Mouse (Mus musculus): Measurements from ENCODE around the gene Slc25a48. TPM values are rescaled to one million over a fixed set of nuclear protein-coding genes. Genes with fewer than 3 reads are reported as not detected.

Gene Slc25a48
- polyA plus RNA-seq, 1 experiment from 2014 or later: not detected

DNA sequence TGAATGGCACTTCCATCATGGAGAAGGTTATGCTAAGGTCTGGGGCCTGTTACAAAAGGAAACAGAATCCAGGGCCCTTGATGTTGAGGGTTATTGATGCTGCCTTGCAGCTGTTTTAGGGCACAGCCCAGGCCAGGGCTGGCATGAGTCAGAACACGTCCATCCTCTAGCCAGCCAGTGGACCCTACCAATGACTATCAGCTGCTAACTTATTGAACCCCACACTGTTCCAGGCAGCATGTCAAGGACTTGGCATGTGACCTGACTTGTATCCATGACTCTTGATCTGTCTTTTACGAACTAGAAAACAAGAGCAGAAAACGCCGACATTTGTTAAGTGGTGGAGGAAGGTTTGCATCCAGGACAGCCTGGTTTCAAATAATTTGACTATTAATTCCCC lies 24.6 kb downstream of the Slc25a48 start:
- Histone ChIP-seq H3K27me3 (replicated peaks) (no peaks in the 10 kb centered on the region), H3K4me1 (no peaks in the 10 kb centered on the region), H3K4me3 (no peak overlapping the region), H3K9me3 (no peaks in the 10 kb centered on the region), H3K36me3 (no peaks in the 10 kb centered on the region), H3K27ac (no peak overlapping the region), H3K4me2 (replicated peaks) (no peak overlapping the region), H3K9ac (no peak overlapping the region)
- WGBS: 86% methylated on average over 4 of the region's 4 CpGs
- ATAC-seq (ENCODE audit: low FRiP score, low read depth): no peak

GRCm38 (mm10) chr13:56463261-56463660 lies 25.1 kb downstream of the Slc25a48 start:
- Histone ChIP-seq H3K4me3 (no peak overlapping the region), H3K4me1 (no peaks in the 10 kb centered on the region), H3K36me3 (no peaks in the 10 kb centered on the region), H3K9me3 (no peaks in the 10 kb centered on the region), H3K9ac (no peak overlapping the region), H3K27ac (no peak overlapping the region), H3K4me2 (replicated peaks) (no peak overlapping the region), H3K27me3 (replicated peaks) (no peaks in the 10 kb centered on the region)
- WGBS: 91% methylated on average over 7 of the region's 7 CpGs
- ATAC-seq (ENCODE audit: low FRiP score, low read depth): no peak

DNA sequence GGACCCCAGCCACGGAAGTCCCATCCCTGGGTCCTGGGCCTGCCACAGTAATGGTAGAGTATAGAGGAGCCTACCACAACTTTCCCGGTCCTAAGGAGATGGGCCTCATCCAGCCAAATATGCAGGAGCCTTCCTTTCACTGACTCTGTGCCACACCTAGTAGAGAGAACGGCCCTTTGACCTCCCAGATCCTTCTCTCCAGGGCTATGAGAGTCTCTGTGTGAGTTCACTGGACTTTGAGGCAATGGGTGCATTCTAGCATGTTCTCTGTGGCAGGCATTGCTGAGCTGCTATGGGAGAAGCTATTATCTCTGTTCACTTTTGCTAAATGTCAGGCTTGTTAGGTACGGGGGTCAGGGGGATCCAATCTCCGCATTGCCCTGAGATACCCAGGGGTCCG lies 25.6 kb downstream of the Slc25a48 start:
- Histone ChIP-seq H3K4me2 (replicated peaks) (no peak overlapping the region), H3K9me3 (no peaks in the 10 kb centered on the region), H3K4me1 (no peaks in the 10 kb centered on the region), H3K27ac (no peak overlapping the region), H3K9ac (no peak overlapping the region), H3K4me3 (no peak overlapping the region), H3K36me3 (no peaks in the 10 kb centered on the region), H3K27me3 (replicated peaks) (no peaks in the 10 kb centered on the region)
- 61% methylated on average over 6 of the region's 6 CpGs for WGBS
- ATAC-seq (ENCODE audit: low FRiP score, low read depth): no peak

DNA sequence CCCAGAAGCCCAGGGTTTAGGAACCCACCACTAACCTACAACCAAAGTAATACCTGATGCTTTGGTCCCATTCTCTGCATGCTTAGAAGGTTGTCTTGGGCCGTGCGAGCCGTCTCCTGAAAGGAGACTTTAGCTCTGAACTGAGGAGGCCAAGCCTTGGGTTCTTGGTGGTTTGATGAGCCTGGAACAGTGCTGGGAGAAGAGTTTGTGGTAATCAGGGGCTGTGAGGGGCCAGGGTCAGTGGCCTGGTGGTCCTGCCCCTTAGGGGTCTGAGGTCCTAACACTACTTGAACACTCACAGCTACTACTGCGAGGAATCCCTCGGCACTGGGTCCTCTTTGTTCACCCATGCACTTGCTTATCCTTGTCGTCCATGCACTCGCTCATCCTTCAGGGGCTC lies 29.6 kb downstream of the Slc25a48 start:
- Histone ChIP-seq H3K27me3 (replicated peaks) (no peaks in the 10 kb centered on the region), H3K4me1 (no peaks in the 10 kb centered on the region), H3K9ac (no peak overlapping the region), H3K4me2 (replicated peaks) (no peak overlapping the region), H3K36me3 (no peaks in the 10 kb centered on the region), H3K9me3 (no peaks in the 10 kb centered on the region), H3K4me3 (no peak overlapping the region), H3K27ac (no peak overlapping the region)
- no peak for ATAC-seq (ENCODE audit: low FRiP score, low read depth)
- WGBS: 94% methylated on average over 7 of the region's 7 CpGs

DNA sequence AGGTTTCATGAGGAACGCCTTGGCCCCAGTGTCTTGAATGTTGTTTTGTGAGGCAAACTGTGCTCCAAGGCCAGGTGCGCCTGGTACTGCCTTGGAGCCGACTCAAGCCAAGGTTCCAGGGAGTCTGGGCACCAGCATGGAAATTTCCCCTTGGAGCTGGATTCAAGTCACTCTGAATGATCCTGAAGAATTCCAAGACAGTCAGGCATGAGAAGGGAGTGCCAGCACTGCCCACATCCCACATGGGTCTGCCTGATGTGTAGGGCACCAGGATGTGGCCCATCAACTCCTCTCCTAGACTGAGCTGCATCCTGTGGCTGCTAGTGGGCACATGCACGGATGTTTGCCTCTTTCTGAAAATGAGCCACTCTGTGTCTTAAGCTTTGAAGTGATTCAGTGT lies 30.4 kb downstream of the Slc25a48 start:
- 90% methylated on average over 4 of the region's 4 CpGs for WGBS
- H3K4me2 ChIP-seq (replicated peaks): no peak overlapping the region
- no peak overlapping the region for H3K27ac ChIP-seq
- H3K9ac ChIP-seq: no peak overlapping the region
- no peak for ATAC-seq (ENCODE audit: low FRiP score, low read depth)
- H3K27me3 ChIP-seq (replicated peaks): no peaks in the 10 kb centered on the region
- H3K4me1 ChIP-seq: no peaks in the 10 kb centered on the region
- H3K9me3 ChIP-seq: no peaks in the 10 kb centered on the region
- H3K36me3 ChIP-seq: no peaks in the 10 kb centered on the region
- no peak overlapping the region for H3K4me3 ChIP-seq

- Histone ChIP-seq H3K27me3 (replicated peaks) (no peaks in the 10 kb centered on the region), H3K4me2 (replicated peaks) (no peak overlapping the region), H3K4me3 (no peak overlapping the region), H3K4me1 (no peaks in the 10 kb centered on the region), H3K27ac (no peak overlapping the region), H3K36me3 (no peaks in the 10 kb centered on the region), H3K9me3 (no peaks in the 10 kb centered on the region), H3K9ac (no peak overlapping the region)
- WGBS: 85% methylated on average over 6 of the region's 6 CpGs
- ATAC-seq (ENCODE audit: low FRiP score, low read depth): no peak
These were observed 33.1 kb downstream of the Slc25a48 start for GRCm38 (mm10) chr13:56471211-56471610.

DNA sequence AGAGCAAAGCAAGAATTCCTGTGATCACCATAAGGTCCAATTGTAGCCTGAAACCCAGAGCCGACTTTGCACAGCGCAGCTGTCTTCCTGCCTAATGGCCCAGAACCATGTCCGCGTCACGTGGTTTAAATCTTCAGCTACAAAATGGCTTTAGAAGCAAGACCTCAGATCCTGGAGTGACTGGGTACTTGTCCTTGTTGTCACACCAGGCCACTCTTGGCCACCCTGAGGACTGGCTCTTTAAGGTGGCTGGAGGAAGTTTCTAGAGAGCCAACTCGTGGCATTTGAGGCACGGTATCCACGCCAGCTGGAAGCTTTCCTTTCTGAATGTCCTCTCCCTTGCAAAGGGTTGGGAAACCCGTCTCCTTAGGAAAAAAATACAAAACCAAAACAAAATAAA lies 33.8 kb downstream of the Slc25a48 start:
- no peaks in the 10 kb centered on the region for H3K36me3 ChIP-seq
- ATAC-seq (ENCODE audit: low FRiP score, low read depth): no peak
- 62% methylated on average over 9 of the region's 9 CpGs for WGBS

DNA sequence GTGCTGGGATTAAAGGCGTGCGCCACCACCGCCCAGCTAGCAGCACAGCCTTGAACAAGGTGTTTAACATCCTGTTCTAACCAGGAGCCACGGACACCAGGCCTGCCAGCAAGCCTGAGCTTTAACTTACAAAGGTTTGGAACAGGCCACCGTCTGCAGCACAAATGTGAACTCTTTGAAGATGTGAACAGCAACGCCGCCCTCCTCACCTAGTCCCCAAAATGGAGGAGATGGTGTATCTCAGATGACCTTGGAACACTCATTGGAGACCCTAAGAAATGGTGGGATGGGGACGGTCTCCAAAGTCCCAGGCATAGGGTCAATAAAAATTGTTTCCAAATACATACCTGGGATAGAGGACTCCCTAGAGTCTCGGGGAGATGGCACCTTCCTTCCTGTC lies 34.5 kb downstream of the Slc25a48 start:
- H3K9me3 ChIP-seq: no peaks in the 10 kb centered on the region
- H3K4me1 ChIP-seq: no peaks in the 10 kb centered on the region
- no peak overlapping the region for H3K4me3 ChIP-seq
- ATAC-seq (ENCODE audit: low FRiP score, low read depth): no peak
- no peaks in the 10 kb centered on the region for H3K36me3 ChIP-seq
- WGBS: 96% methylated on average over 9 of the region's 9 CpGs
- no peak overlapping the region for H3K9ac ChIP-seq
- no peak overlapping the region for H3K4me2 ChIP-seq (replicated peaks)
- H3K27ac ChIP-seq: no peak overlapping the region
- H3K27me3 ChIP-seq (replicated peaks): no peaks in the 10 kb centered on the region

More for the DNA sequence above, 33.8 kb downstream of the Slc25a48 start:
- H3K4me2 ChIP-seq (replicated peaks): no peak overlapping the region
- H3K9me3 ChIP-seq: no peaks in the 10 kb centered on the region
- H3K4me3 ChIP-seq: no peak overlapping the region
- H3K9ac ChIP-seq: no peak overlapping the region
- H3K4me1 ChIP-seq: no peaks in the 10 kb centered on the region
- no peaks in the 10 kb centered on the region for H3K27me3 ChIP-seq (replicated peaks)
- H3K27ac ChIP-seq: no peak overlapping the region

DNA sequence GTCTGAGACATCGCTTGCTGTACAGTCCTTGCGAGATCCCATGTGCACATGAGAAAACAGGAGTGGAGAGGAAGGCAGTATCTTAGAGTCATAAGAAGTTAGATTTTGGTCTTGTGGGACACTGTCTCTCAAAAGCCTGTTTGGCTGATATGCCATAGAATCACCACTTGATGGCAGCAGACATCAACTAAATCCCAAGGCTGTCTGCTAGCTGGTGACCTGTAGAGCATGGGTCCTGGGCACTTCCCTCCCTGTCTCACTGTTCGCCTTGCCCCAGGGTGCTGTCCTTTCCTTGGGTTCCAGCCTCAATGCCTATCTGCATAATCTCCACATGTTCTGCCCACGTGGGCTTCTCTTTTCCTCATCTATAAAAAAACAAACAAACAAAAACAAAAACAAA lies 37.2 kb downstream of the Slc25a48 start:
- no peaks in the 10 kb centered on the region for H3K36me3 ChIP-seq
- H3K4me1 ChIP-seq: no peaks in the 10 kb centered on the region
- H3K27ac ChIP-seq: no peak overlapping the region
- H3K27me3 ChIP-seq (replicated peaks): no peaks in the 10 kb centered on the region
- no peak overlapping the region for H3K9ac ChIP-seq
- H3K9me3 ChIP-seq: no peaks in the 10 kb centered on the region
- no peak overlapping the region for H3K4me3 ChIP-seq
- no peak for ATAC-seq (ENCODE audit: low FRiP score, low read depth)
- no peak overlapping the region for H3K4me2 ChIP-seq (replicated peaks)
- WGBS: 39% methylated on average over 4 of the region's 4 CpGs

DNA sequence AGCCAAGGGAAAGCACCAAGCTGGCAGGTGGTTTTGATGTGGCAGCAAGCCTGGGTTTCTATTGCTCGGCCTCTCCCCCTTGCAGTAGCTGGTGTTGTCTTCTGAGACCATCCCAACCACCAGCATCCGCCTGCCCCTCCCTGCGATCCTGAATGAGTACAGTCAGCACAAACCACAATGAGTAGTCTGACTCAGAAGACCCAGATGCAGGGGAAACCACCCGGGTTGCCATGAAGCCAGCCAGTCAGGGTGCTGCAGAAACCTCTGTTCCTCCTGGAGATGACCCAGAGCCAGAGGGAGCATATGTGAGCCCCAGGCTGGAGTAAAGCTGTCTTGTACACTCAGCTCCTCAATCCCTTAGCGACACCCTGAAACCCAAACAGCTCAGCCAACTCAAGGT lies 38.6 kb downstream of the Slc25a48 start:
- no peaks in the 10 kb centered on the region for H3K9me3 ChIP-seq
- ATAC-seq (ENCODE audit: low FRiP score, low read depth): no peak
- H3K27me3 ChIP-seq (replicated peaks): no peaks in the 10 kb centered on the region
- no peak overlapping the region for H3K4me2 ChIP-seq (replicated peaks)
- H3K4me3 ChIP-seq: no peak overlapping the region
- H3K4me1 ChIP-seq: no peaks in the 10 kb centered on the region
- no peak overlapping the region for H3K9ac ChIP-seq
- 72% methylated on average over 5 of the region's 5 CpGs for WGBS
- H3K27ac ChIP-seq: no peak overlapping the region
- H3K36me3 ChIP-seq: no peaks in the 10 kb centered on the region

DNA sequence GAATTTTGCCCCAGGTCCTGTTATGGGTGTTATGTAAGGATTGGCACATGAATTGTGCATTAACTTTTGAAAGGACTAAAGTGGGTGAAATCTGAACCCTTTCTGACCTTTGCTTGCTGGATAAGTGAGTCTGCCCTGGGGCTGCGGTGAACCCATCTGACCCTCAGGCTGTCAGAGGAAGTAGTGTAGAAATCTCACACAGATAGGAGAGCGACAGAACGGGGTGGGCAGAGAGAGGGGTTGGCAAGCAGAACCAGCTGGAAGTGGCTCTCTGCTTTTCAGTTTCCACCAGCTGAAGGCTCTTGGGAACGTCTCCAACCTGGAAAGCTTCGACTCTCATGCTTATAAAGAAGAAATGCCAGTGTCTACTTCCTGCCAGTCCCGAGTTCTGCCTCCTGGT lies 39.1 kb downstream of the Slc25a48 start:
- no peak overlapping the region for H3K9ac ChIP-seq
- WGBS: 59% methylated on average over 6 of the region's 6 CpGs

GRCm38 (mm10) chr13:56478027-56478426 lies 39.9 kb downstream of the Slc25a48 start:
- Histone ChIP-seq H3K4me2 (replicated peaks) (no peak overlapping the region), H3K4me3 (no peak overlapping the region), H3K27me3 (replicated peaks) (no peaks in the 10 kb centered on the region), H3K27ac (no peak overlapping the region), H3K9ac (no peak overlapping the region), H3K9me3 (no peaks in the 10 kb centered on the region), H3K4me1 (no peaks in the 10 kb centered on the region), H3K36me3 (no peaks in the 10 kb centered on the region)
- WGBS: 80% methylated on average over 6 of the region's 6 CpGs
- ATAC-seq (ENCODE audit: low FRiP score, low read depth): no peak

More for the DNA sequence above, 39.1 kb downstream of the Slc25a48 start:
- Histone ChIP-seq H3K36me3 (no peaks in the 10 kb centered on the region), H3K27me3 (replicated peaks) (no peaks in the 10 kb centered on the region), H3K4me2 (replicated peaks) (no peak overlapping the region), H3K9me3 (no peaks in the 10 kb centered on the region), H3K4me1 (no peaks in the 10 kb centered on the region), H3K27ac (no peak overlapping the region), H3K4me3 (no peak overlapping the region)
- ATAC-seq (ENCODE audit: low FRiP score, low read depth): no peak

- no peak for ATAC-seq (ENCODE audit: low FRiP score, low read depth)
- no peaks in the 10 kb centered on the region for H3K9me3 ChIP-seq
- no peaks in the 10 kb centered on the region for H3K27me3 ChIP-seq (replicated peaks)
- no peak within 1 kb of the TSS for H3K9ac ChIP-seq
- no peak within 1 kb of the TSS for H3K4me2 ChIP-seq (replicated peaks)
- no peaks in the 10 kb centered on the region for H3K36me3 ChIP-seq
- H3K4me3 ChIP-seq: no peak within 1 kb of the TSS
- H3K4me1 ChIP-seq: no peaks in the 10 kb centered on the region
- no peak within 1 kb of the TSS for H3K27ac ChIP-seq
- WGBS: 87% methylated on average over 3 of the region's 3 CpGs
These were observed 44.0 kb downstream of the Slc25a48 start, which contains the start of gene Il9 for GRCm38 (mm10) chr13:56482146-56482545. TSS of gene Il9 (minus strand) at chr13:56482246.

Measured in neural tube, embryonic 12.5 days (tissue).